Mouse (Mus musculus) heart, postnatal 0 days (tissue): ENCODE data around the gene Cep104. TPM values are rescaled to one million over a fixed set of nuclear protein-coding genes. Genes with fewer than 3 reads are reported as not detected.
A peak's percentile ranks its signal among the peaks of the same experiment; 100 is the strongest.

ENCODE experiments used
- ATAC-seq: fragments of 200-750 bp; cut with Nextera tagmentation; 2 replicates; pipeline ENCODE4 v1.8.0; 2017; ENCODE audit warnings: low read depth, moderate number of reproducible peaks, moderate library complexity; ENCODE audit not compliant: insufficient read depth
- DNase-seq: peaks from one replicate; pipeline ENCODE4 v3.0.0-alpha.2; 2016; ENCODE audit warnings: low spot score
- H3K27ac ChIP-seq: fragments of 300-500 bp; sonication (generic); 2 replicates; pipeline ENCODE4 v1.5.1; 2014; ENCODE audit warnings: low read depth, mild to moderate bottlenecking
- H3K27me3 ChIP-seq: fragments of 300-500 bp; sonication (generic); 2 replicates; pipeline ENCODE4 v1.6.1; 2014; ENCODE audit warnings: low read length, mixed read lengths; ENCODE audit not compliant: control insufficient read depth, insufficient read depth
- H3K36me3 ChIP-seq: fragments of 300-500 bp; sonication (generic); replicated peaks from 2 replicates; pipeline ENCODE4 v1.6.1; 2014; ENCODE audit warnings: low read length, mixed read lengths; ENCODE audit not compliant: control insufficient read depth, insufficient read depth
- H3K4me1 ChIP-seq: fragments of 300-500 bp; sonication (generic); 2 replicates; pipeline ENCODE4 v1.6.1; 2014; ENCODE audit warnings: antibody characterized with exemption; ENCODE audit not compliant: control insufficient read depth, insufficient read depth
- H3K4me2 ChIP-seq: fragments of 300-500 bp; sonication (generic); 2 replicates; pipeline ENCODE4 v1.6.1; 2014; ENCODE audit warnings: low read depth, mild to moderate bottlenecking, low read length, moderate library complexity
- H3K4me3 ChIP-seq: fragments of 300-500 bp; sonication (generic); 2 replicates; pipeline ENCODE4 v1.5.1; 2014; ENCODE audit warnings: low read depth, low read length
- H3K9ac ChIP-seq: fragments of 300-500 bp; sonication (generic); replicated peaks from 2 replicates; pipeline ENCODE4 v1.6.1; 2014; ENCODE audit warnings: low read depth, low read length, mixed read lengths
- H3K9me3 ChIP-seq: fragments of 300-500 bp; sonication (generic); replicated peaks from 2 replicates; pipeline ENCODE4 v1.6.1; 2016; ENCODE audit warnings: low read length; ENCODE audit not compliant: control insufficient read depth
- CTCF ChIP-seq: IDR thresholded peaks from 2 replicates; pipeline ENCODE4 v1.5.1; 2016; ENCODE audit warnings: antibody characterized with exemption, control low read depth, low read depth
- EP300 ChIP-seq: IDR thresholded peaks from 2 replicates; pipeline ENCODE4 v1.6.1; 2016; ENCODE audit warnings: antibody characterized with exemption, low read depth
- WGBS: fragments of 180-500 bp; shearing (Covaris S2); extraction: QIAGEN DNeasy Blood & Tissue Kit; methylation state at CpG from one replicate; pipeline ENCODE4 v1.1.7; 2014; 5-methylcytosine and 5-hydroxymethylcytosine counted together
- polyA plus RNA-seq: library from polyadenylated mRNA; unstranded; fragments of >200 nt; fragmentation: Nextera tagmentation; extraction: Ambion mirVana; gene quantifications from 2 replicates; pipeline ENCODE4 v1.2.1, GENCODE M21; 2015
- total RNA-seq: library from RNA; depleted of rRNA; stranded (reverse); fragments of >200 nt; gene quantifications from 2 replicates; pipeline ENCODE4 v1.2.3, GENCODE M21; 2014; ENCODE audit warnings: low replicate concordance

Gene Cep104
- total and polyA plus RNA-seq, 2 experiments from 2014 or later = 9.2 to 11.3 TPM

GRCm38 (mm10) chr4:153993505-153993904, 18.5 kb downstream of the Cep104 start:
- Histone ChIP-seq H3K4me2 (no peak overlapping the region), H3K27me3 (no peaks in the 10 kb centered on the region), H3K27ac (no peak overlapping the region), H3K4me3 (no peak overlapping the region), H3K4me1 (no peaks in the 10 kb centered on the region), H3K9ac (no peak overlapping the region), H3K9me3 (no peaks in the 10 kb centered on the region), H3K36me3 (peaks cover 87% of the 10 kb centered on the region)
- DNase-seq = no peak
- no peak for TF ChIP-seq CTCF
- TF ChIP-seq EP300 = no peak
- no peak for ATAC-seq
- WGBS = 89% methylated on average over 8 of the region's 8 CpGs

GRCm38 (mm10) chr4:154005488-154005887, 30.5 kb downstream of the Cep104 start:
- TF ChIP-seq CTCF = no peak
- no peak for ATAC-seq

GRCm38 (mm10) chr4:154006264-154006663, 31.3 kb downstream of the Cep104 start:
- Histone ChIP-seq H3K36me3 (peaks cover 50% of the 10 kb centered on the region), H3K27ac (no peak overlapping the region), H3K9ac (no peak overlapping the region), H3K4me3 (no peak overlapping the region), H3K27me3 (no peaks in the 10 kb centered on the region), H3K9me3 (no peaks in the 10 kb centered on the region), H3K4me1 (peaks cover 3% of the 10 kb centered on the region; the same call in 1 of the 2 replicates), H3K4me2 (no peak overlapping the region)
- DNase-seq = no peak
- ATAC-seq = no peak
- whole genome bisulfite sequencing = 88% methylated on average over 6 of the region's 6 CpGs
- no peak for TF ChIP-seq CTCF
- TF ChIP-seq EP300 = no peak

More at GRCm38 (mm10) chr4:154005488-154005887, 30.5 kb downstream of the Cep104 start:
- 92% methylated on average over 5 of the region's 5 CpGs for WGBS
- DNase-seq = no peak
- H3K27me3 ChIP-seq = no peaks in the 10 kb centered on the region
- no peaks in the 10 kb centered on the region for H3K4me1 ChIP-seq
- no peak overlapping the region for H3K4me2 ChIP-seq
- no peaks in the 10 kb centered on the region for H3K9me3 ChIP-seq
- H3K36me3 ChIP-seq = peaks cover 50% of the 10 kb centered on the region
- no peak overlapping the region for H3K27ac ChIP-seq
- H3K4me3 ChIP-seq = no peak overlapping the region
- no peak overlapping the region for H3K9ac ChIP-seq

- no peak overlapping the region for H3K27ac ChIP-seq
- no peak overlapping the region for H3K4me3 ChIP-seq
- H3K9ac ChIP-seq = no peak overlapping the region
- peaks cover 42% of the 10 kb centered on the region for H3K36me3 ChIP-seq
- no peaks in the 10 kb centered on the region for H3K9me3 ChIP-seq
- ATAC-seq (no peak), DNase-seq (no peak)
- WGBS = 57% methylated on average over 4 of the region's 4 CpGs
- H3K27me3 ChIP-seq = no peaks in the 10 kb centered on the region
- TF ChIP-seq CTCF = no peak
- TF ChIP-seq EP300 = no peak
- H3K4me1 ChIP-seq = peaks cover 10% of the 10 kb centered on the region
- no peak overlapping the region for H3K4me2 ChIP-seq
Observed at GRCm38 (mm10) chr4:154007759-154008158, 32.8 kb downstream of the Cep104 start.

- 28% methylated on average over 13 of the region's 13 CpGs for WGBS
- Histone ChIP-seq H3K27me3 (no peaks in the 10 kb centered on the region), H3K9ac (peak overlapping the region; percentile 97; the same call in 1 of the 2 replicates), H3K27ac (0 out of 2 replicates have a peak overlapping the region, but pooled peaks have one; percentile 14), H3K4me2 (peak overlapping the region; percentile 98), H3K4me3 (peak overlapping the region; percentile 99), H3K36me3 (peaks cover 33% of the 10 kb centered on the region), H3K9me3 (no peaks in the 10 kb centered on the region), H3K4me1 (peaks cover 17% of the 10 kb centered on the region)
- DNase-seq (no peak), ATAC-seq (peak; percentile 13; the same call in 1 of the 2 replicates)
- TF ChIP-seq CTCF (no peak), EP300 (no peak)
Observed at GRCm38 (mm10) chr4:154010907-154011645, 36.1 kb downstream of the Cep104 start.
